In the genomic region with DNA sequence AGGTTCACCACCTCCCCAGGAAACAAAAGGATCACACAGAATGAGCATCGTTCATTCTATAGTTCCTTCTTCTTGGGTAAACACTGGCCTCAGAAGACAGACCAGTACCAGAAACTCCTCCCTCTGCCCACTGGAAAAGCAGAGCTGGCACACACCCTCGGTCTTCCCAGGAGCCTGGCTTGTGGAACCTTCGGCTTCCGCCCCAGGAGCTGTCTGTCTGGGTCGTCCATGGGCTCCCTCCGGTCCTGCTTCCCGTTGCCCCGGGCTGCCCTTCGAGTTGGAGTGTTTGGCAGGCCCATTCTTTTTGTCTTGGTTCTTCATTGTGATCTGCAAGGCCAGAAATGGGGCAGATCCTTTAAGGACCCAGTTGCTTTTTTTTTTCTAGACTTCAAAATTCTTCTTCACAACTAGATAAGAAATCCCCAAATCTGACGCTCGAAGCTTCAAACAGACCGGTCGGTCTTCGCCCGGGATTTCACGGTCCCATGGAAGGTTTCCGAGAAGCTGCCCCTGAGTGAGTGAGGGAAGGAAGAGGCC, we compare ENCODE assay signal across 1 mouse cellular context.
TF ChIP-seq lines count a peak whose summit lies in the region.

No protein-coding gene starts in this region.

TF ChIP-seq in MEL, 35 proteins besides CTCF, POLR2A, EP300 and RAD21:
- no peak for TF ChIP-seq MAZ (IDR thresholded peaks at IDR 0.05; ENCODE audit: low read depth, low read length)
- 0 out of 2 replicates have a peak, but pooled peaks have one; percentile 6 for TF ChIP-seq RCOR1 (IDR thresholded peaks at IDR 0.05; ENCODE audit: low read depth, low read length)
- TF ChIP-seq TBP (IDR thresholded peaks at IDR 0.05; ENCODE audit: low read depth, low read length), result 0 out of 2 replicates have a peak, but pooled peaks have one; percentile 57
- TF ChIP-seq ZNF384 (IDR thresholded peaks at IDR 0.05; ENCODE audit: low read depth, low read length), result peak; percentile 55
- TF ChIP-seq SIN3A (IDR thresholded peaks at IDR 0.05; ENCODE audit: low read length), result no peak
- peak; percentile 75; the same call in 1 of the 2 replicates for TF ChIP-seq NELFE (IDR thresholded peaks at IDR 0.05; ENCODE audit: low read depth, low read length)
